Mouse (Mus musculus) adrenal gland, postnatal 4 days (tissue): ENCODE data around the gene Mtif2. TPM values are rescaled to one million over a fixed set of nuclear protein-coding genes. Genes with fewer than 3 reads are reported as not detected.
A peak's percentile ranks its signal among the peaks of the same experiment; 100 is the strongest.
"Not testable (repeated sequence)": the region's sequence is repeated elsewhere in the genome, so short reads cannot be mapped to it uniquely, and the experiment has no call there.

Experiments
- DNase-seq, 2 experiments: peaks; one replicate each; pipeline ENCODE4 v3.0.0; 2021 to 2022; ENCODE audit warnings: low spot score in 2 of 2, mixed read lengths in 2 of 2
- long read RNA-seq, 2 experiments: library from polyadenylated mRNA; stranded (forward); transcript quantifications; one replicate each; pipeline ENCODE4 v2.0.0; 2021
- total RNA-seq, 2 experiments: library from RNA; stranded (reverse); gene quantifications; 2 replicates each; pipeline ENCODE4 v1.2.3; 2021

Gene Mtif2
- 10 to 100 TPM; 47.1 to 49.7 TPM for total RNA-seq
- long read RNA-seq, experiment 1, transcript Mtif2-202 (14 exons, 2,741 nt) = major isoform, 7 of 21 reads
- long read RNA-seq, experiment 1, partial matches to known transcripts = 2 of 21 reads
- long read RNA-seq, experiment 1, other reads (novel, unspliced or antisense) = 8 of 21 reads
- long read RNA-seq, experiment 2, transcript Mtif2-202 (14 exons, 2,741 nt) = major isoform, 14 of 34 reads
- long read RNA-seq, experiment 2, partial matches to known transcripts = 3 of 34 reads
- long read RNA-seq, experiment 2, other reads (novel, unspliced or antisense) = 13 of 34 reads

DNA sequence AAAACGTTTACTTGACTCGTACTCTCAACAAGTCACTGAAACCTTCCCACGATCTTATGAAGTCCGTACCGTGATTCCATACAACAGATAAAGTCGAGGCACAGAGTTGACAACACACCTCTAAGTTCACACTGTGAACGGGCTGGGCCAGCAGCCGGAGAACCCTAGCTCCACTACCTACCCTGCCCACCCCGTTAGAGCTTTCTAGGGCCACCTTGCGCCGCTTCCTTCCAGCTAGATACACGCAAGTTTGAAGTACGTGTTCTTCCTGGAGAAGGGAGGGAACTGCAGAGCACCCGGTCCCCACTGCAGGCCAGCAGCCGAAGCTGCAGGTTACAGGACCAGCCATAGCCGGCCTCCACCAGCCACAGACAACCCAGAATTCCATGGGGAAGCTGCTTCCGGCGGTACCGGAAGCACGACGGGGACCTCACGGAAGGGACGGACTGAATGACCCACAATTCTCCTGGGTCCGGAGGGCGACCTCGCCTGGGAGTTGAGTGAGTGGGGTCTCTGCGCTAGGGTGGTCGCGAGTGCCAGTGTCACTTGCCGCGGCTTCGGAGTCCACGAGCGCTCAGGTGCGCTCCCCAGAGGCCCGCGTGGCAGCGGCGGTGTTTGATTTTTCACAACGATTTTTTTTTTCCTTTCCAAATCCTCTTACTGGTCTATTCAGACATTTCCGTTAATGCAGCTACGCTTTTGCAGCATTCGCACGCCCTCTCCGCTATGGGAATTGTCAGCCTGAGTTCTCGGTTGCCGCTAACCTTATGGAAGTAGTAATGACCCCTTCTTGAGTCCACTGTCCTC lies at the start of gene Mtif2:
Mtif2 (plus strand) TSS at position 421 of the 807 bp plus-strand sequence.
- peak; percentile 58 to 75 for DNase-seq

DNA sequence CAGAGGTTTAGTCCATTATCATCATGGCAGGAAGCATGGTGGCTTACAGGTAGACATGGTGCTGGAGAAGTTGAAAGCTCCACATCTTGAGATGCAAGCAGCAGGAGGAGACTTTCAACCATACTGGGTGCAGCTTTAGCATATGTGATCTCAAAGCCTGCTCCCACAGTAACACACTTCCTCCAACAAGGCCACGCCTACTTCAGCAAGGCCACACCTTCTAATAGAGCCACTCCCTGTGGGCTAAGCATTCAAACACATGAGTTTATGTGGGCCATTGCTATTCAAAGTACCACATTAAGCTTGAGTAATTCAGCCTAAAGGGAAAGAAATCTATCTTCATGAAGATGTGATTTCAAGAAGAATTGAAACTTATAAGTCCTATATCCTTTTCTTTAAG lies 33.1 kb upstream of the Mtif2 start:
- DNase-seq = no peak

DNA sequence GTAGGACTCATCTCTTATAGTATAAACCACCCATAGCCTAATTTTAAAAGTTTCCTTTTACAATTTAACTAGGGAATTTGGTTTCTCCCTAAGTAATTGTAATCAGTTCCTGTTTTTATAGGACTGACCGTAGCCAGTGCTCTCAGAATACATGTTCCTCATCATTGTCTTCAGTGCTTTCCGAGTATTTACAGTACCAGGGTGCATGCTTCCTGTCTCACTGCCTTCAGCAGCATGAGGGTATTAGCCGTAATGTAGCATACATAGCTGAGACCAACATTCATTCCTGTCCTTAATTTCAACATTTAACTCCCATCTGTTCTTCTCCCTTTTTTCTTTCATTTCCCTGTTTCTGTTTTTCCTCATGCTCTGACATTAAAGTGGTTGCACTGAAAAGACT lies 29.2 kb upstream of the Mtif2 start:
- DNase-seq = no peak

DNA sequence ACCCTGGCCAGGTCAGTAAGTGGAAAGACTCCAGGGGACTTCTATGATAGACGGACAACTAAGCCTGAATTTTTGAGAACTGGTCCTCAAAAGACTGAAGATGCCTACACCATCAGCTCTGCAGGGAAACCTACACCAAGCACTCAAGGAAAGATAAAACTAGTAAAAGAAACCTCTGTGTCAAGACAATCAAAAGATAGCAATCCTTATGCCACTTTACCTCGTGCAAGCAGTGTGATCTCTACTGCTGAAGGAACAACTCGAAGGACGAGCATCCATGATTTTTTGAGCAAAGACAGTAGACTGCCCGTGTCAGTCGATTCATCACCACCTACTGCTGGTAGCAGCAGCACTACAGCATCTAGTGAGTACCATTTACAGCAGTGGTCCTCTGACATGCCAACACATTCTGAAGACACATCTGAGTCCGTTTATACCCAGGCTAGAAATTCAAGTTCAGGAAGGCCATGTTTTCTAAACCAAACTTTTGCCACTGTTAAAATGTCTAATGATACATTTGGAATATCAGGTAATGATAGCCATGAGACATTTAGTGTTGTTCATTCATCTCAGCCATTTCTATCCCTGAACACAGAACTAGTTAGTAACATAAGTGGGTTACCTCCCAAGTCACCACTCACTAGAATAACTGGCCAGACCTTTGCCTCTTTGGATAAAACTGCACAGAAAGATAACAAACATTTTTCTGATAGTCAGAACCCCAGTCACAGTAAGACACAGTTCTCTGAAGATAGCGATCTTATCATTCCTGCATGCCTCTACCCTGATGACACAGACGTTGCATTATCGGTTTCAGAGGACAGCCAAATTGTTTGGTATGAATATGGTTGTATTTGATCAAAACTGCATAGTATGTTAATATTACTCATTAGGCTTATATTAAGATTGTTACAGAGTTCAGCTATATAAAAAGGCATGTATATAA lies 22.0 kb upstream of the Mtif2 start:
- no peak for DNase-seq

DNA sequence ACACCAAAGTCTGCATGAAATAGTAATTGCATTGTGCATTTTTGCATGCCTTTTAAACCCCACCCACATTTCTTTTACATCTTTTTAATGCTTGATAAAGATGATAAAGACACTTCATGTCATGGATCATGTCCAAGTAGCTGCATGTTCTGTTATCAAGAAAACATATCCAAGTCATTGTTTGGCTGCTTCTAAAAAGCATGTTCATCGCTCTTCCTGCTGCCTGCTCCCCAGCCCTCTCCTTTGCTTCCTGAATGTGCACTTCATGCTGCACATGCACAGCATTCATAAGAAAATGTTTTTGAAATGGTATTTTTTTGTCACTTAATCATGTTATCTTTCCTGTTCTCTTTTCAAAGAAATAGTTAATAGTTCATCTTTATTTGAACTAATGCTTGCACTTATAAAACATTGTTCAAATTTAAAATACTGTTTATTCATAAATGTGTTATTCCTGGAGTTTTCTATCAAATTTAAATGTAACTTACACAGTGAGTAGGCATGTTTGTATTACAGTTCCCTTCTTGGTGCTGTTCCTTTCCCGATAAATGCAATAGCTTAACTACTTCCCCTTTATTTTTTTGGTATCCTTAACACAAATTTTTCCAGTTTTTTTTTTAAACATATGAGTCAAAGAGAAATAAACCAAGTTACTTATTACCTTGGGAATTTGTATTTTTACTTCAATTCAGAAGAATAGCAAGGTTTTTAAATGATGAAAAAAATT lies 21.1 kb upstream of the Mtif2 start:
- no peak for DNase-seq

DNA sequence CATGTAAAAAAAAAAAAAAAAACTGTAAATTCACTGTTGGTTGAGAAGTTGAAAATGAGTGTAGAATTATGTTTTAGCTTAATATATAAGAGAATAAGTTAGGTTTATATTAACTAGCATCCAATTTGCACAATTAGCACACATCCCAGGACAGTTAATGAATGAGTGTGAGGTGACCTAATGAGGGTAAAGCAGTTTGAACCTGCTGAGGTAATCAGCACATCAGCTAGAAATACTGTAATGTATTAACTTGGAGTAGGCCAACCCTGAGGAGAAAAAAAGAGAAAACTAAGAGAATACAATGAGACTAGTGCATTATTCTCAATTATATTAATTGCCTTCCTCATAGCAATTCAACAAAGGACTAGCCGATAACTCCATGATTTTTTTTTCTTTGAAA lies 16.8 kb upstream of the Mtif2 start:
- DNase-seq = no peak

DNA sequence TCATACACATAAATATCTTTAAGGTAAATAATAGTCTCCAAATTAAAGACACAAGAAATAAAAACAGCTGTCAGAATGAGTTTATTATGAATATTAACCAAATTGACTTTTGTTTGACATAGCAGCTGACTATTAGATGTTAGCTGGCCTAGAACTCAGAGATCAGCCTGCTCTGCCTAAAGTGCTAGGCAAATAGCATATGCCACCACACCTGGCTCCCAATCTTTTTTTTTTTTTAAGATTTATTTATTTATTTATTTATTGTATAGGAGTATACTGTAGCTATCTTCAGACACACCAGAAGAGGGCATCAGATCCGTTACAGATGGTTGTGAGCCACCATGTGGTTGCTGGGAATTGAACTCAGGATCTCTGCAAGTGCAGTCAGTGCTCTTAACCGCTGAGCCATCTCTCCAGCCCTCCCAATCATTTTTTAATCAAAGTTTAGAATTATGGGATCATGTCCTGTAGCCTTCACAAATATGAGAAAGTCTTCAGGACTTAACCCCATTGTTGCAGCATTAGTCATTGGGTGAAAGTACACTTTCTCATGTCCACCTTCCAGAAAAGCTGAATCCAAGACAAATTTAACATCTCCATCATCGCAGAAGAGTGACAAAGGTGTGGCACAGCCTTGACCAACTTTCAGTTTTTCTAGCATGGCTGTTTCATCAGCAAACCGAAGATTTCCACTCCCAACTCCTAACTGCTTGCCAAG lies 13.2 kb upstream of the Mtif2 start:
- DNase-seq = no peak

DNA sequence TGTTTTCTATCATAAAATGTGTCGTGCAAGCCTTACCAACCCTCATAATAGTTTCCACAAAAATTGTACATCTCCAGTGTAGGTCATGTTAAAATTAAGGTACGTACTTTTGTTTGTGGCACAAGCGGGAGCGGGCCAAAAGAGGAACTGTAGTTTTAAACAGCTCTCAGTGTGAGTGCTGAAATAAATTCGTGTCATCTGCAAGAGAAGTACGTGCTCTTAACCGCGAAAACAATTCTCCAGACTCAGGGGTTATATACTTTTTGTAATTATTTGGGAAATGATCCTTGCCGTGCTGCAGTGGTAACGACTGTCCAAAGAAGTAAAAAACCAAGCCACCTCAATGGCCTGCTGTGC lies 11.9 kb upstream of the Mtif2 start:
- no peak for DNase-seq

DNA sequence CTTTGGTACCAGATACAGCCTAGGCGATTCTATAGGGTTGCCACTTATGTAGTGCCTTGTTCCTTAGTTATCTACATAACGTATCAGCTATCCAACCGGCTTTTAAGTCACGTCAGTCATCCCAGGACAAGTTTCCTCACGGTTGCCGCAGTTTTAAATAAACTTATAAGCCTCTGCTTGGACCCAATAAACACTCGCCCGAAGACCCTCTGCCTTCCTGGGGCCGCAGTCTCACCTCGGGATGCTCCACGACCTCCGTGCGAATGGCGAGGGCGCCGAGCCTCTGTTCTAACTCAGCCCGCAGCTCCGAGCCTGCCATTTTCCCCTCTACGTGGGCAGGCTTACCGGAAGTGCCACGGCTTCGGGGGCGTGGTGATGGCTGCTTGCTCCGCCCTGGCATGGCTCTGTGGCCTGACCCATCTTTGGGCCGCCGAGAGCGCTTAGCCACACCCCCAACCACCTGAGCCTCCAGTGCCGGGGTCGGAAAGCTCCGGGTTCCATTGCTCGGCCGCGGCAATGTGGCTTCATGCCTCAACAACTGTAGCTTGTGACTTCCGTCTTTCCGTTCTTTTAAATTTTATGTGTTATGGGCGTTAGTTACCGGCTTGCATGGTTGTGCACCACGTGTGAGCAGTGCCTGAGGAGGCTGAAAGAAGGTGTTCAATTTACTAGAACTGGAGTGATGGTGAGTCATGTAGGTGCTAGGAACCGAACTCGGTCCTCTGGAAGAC lies 11.4 kb upstream of the Mtif2 start, which contains the start of gene Prorsd1:
Prorsd1 (minus strand) TSS at position 352 of the 731 bp plus-strand sequence.
- peak; percentile 67 to 80 for DNase-seq

DNA sequence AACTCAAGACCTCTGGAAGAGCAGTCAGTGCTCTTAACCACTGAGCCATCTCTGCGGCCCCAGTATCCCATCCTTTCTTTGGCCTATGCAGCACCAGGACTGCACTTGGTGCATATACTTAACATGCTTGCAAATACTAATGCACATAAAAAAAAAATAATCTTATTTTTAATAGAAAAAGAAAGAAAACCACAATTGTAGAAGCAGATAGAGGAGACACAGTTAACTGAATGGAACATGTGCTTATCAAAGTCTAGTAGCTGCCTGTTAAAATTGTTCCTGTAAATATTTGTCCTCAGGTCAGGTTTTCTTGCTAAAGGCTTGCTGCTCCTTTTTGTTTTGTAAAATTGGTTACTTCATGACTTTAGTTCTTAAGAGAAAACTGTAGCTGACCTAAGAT lies 12.0 kb downstream of the Mtif2 start:
- DNase-seq = no peak

DNA sequence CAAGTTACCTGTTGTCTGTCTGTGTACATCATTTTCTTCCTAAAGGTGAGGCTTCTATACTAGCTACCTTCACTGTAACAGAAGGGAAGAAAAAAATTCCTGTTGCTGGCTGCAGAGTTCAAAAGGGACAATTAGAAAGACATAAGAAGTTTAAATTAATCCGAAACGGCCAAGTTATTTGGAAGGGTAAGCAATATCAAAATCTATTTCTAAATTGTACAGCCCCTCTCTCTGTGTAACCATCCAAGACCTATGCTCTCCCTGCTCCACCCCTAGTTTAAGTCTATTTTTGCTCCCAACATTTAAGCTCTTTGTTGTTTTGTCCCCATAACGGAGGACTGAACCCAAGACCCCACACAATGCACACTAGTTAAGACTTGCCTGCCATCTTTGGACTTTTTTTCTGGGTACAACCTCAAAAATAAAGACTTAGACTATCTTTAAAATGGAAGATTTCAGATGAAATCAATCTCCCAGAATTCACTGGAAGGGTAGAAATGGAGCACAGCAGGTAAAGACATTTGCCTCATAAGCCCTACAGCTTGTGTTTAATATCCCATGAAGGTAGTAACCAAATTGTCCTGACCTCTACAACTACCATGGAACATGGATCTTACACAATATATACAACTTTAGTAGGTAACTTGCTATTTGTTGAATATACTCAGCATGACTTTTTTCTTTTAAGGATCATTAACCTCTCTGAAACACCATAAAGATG lies 18.2 kb downstream of the Mtif2 start:
- no peak for DNase-seq

DNA sequence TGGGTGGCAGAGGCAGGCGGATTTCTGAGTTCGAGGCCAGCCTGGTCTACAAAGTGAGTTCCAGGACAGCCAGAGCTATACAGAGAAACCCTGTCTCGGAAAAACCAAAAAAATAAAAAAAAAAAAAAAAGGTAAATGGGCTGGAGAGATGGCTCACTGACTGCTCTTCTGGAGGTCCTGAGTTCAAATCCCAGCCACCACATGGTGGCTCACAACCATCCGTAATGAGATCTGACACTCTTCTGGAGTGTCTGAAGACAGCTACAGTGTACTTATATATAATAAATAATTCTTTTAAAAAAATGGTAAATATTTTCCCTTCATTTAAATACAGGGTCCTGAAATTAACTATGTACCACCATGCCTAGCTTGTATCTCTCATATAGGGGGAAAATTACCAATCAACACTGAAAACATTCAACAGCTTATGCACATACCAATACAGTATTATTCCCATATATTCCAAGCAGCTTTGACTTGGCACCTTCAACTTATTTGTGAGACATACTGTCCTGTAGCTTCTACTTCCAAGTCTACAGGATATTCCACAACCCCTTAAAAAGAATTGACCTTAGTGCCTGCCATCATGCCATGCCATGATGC lies 19.0 kb downstream of the Mtif2 start:
- not testable (repeated sequence) for DNase-seq

DNA sequence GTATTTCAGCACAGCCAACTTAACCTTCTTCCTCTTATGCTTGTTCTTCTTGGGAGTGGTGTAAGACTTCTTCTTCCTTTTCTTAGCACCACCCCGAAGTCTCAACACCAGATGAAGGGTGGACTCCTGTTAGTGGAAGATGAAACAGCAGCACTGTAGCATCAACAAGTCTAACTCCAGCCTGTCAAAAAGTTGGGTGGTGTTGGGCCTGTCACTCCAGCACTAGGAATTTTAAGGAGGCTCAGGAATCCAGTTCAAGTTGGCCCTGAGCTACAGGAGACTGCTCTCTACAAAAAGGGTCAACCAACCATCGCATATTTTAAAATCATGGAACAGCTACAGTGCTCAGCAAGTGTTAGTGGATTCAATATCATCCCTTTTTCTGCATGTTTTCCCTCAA lies 20.1 kb downstream of the Mtif2 start:
- DNase-seq = not testable (repeated sequence)

DNA sequence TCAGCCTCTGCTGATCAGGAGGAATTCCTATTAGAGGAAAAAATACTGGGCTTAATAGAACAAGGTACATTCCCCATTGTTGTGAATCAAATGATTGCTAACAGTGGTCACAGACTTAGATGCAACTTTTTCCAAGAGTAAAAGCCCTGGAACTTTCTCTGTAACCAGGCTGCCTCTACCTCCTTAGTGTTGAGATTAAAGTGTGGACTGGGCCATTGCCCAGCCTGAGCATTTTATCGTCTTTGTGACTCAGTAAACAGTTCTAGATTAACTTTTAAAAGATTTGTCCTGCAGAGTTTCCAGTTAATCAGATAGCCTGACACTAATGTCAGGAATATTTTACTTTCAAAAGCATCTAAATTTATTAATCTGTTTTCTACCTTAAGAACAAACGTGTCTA lies 20.6 kb downstream of the Mtif2 start:
- DNase-seq = no peak

DNA sequence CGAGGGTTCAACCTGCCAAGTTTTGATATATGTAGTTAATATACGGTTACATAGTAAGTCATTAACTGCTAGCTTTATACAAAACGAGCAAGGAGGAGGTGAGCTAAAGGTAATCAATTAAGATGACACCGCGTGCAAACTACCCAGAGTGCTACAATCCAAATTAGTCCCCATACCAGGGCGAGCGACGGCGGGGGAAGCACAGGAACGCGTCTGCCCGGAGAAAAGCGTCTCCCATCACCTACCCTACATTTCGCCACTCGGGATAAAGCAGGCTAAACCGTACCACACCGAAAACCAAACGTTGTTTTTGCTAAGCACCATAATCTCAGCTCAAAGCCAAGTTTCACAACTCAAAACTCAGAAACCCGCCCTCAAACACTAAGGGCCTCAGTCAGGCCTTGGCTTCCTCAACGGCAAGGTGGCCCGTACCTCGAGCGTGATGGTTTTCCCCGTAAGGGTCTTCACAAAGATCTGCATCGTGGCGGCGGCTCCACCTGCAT lies 21.1 kb downstream of the Mtif2 start:
- no peak for DNase-seq

DNA sequence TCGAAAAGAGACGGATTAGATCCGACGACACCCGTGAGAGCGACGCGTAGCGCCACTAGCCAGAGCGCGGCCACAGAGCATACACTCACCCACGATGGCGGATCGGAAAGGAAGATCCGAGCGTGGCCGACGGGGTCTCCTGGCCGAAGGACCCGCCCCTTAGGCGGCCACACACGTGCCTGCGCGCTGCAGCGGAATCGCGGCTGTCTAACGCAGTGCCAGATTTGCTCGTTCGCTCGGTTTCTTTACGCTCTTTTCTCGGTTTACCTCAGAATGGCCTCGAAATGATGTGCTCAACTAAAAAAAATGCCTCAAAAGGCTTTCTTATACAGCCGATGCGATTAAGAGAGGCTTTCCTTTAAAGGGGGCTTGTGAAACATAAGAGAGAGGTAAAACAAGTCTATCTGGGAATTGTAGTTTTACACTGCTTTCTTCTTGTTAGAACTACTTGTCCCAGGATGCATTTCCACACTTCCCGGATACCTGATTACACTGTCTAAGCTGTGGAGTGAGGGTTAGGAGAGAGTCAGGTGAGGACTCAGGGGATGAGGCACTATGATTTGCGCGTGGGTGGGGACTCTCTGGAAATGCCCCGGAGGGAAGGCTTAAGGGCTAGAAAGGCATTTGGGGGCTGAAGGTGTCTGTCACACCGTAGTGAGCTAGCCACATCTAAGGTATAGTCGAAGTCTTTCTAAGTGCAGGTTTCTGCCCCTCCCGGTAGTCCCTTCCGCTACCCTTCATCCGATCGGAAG lies 21.7 kb downstream of the Mtif2 start, which contains the start of the genes Clhc1 and Rps27a:
Clhc1 (plus strand) TSS at position 199 of the 752 bp plus-strand sequence.
Rps27a (minus strand) TSS at position 358 of the 752 bp plus-strand sequence.
- DNase-seq = peak; percentile 85 to 90
